Mouse (Mus musculus): Measurements from ENCODE around the gene Tpm3. TPM values are rescaled to one million over a fixed set of nuclear protein-coding genes. Genes with fewer than 3 reads are reported as not detected.

Gene Tpm3
- polyA plus RNA-seq, 1 experiment from 2014 or later: 162 TPM

- no peak overlapping the region for H3K4me2 ChIP-seq (ENCODE audit: low read depth, low read length)
These were observed 64.2 kb downstream of the Tpm3 start for GRCm38 (mm10) chr3:90136660-90137059.

GRCm38 (mm10) chr3:90137606-90138005, 65.2 kb downstream of the Tpm3 start:
- Histone ChIP-seq H3K27ac (ENCODE audit: low read length) (no peak overlapping the region), H3K4me1 (ENCODE audit: control insufficient read depth, low read depth, low read length) (no peaks in the 10 kb centered on the region), H3K9ac (ENCODE audit: low read depth, low read length) (no peak overlapping the region), H3K9me3 (replicated peaks; ENCODE audit: control insufficient read depth, low read length) (no peaks in the 10 kb centered on the region), H3K27me3 (ENCODE audit: control insufficient read depth, insufficient read depth, low read depth, low read length) (no peaks in the 10 kb centered on the region), H3K36me3 (ENCODE audit: control insufficient read depth, insufficient read depth) (no peaks in the 10 kb centered on the region), H3K4me2 (ENCODE audit: low read depth, low read length) (no peak overlapping the region), H3K4me3 (ENCODE audit: low read depth, low read length) (no peak overlapping the region)
- 67% methylated on average over 1 of the region's 1 CpGs for WGBS (ENCODE audit: insufficient replicate concordance)
- ATAC-seq (ENCODE audit: low read depth): no peak

More at GRCm38 (mm10) chr3:90136660-90137059, 64.2 kb downstream of the Tpm3 start:
- Histone ChIP-seq H3K36me3 (ENCODE audit: control insufficient read depth, insufficient read depth) (no peaks in the 10 kb centered on the region), H3K9ac (ENCODE audit: low read depth, low read length) (no peak overlapping the region), H3K27me3 (ENCODE audit: control insufficient read depth, insufficient read depth, low read depth, low read length) (no peaks in the 10 kb centered on the region), H3K4me1 (ENCODE audit: control insufficient read depth, low read depth, low read length) (no peaks in the 10 kb centered on the region), H3K9me3 (replicated peaks; ENCODE audit: control insufficient read depth, low read length) (no peaks in the 10 kb centered on the region), H3K4me3 (ENCODE audit: low read depth, low read length) (no peak overlapping the region), H3K27ac (ENCODE audit: low read length) (no peak overlapping the region)
- 49% methylated on average over 13 of the region's 13 CpGs for WGBS (ENCODE audit: insufficient replicate concordance)
- ATAC-seq (ENCODE audit: low read depth): no peak

GRCm38 (mm10) chr3:90139962-90140361, 67.5 kb downstream of the Tpm3 start:
- no peak overlapping the region for H3K4me2 ChIP-seq (ENCODE audit: low read depth, low read length)
- H3K9me3 ChIP-seq (replicated peaks; ENCODE audit: control insufficient read depth, low read length): no peaks in the 10 kb centered on the region
- no peaks in the 10 kb centered on the region for H3K4me1 ChIP-seq (ENCODE audit: control insufficient read depth, low read depth, low read length)
- ATAC-seq (ENCODE audit: low read depth): no peak
- 74% methylated on average over 3 of the region's 3 CpGs for WGBS (ENCODE audit: insufficient replicate concordance)
- no peak overlapping the region for H3K4me3 ChIP-seq (ENCODE audit: low read depth, low read length)
- H3K27me3 ChIP-seq (ENCODE audit: control insufficient read depth, insufficient read depth, low read depth, low read length): no peaks in the 10 kb centered on the region
- no peak overlapping the region for H3K27ac ChIP-seq (ENCODE audit: low read length)
- no peak overlapping the region for H3K9ac ChIP-seq (ENCODE audit: low read depth, low read length)
- H3K36me3 ChIP-seq (ENCODE audit: control insufficient read depth, insufficient read depth): no peaks in the 10 kb centered on the region

GRCm38 (mm10) chr3:90145461-90145860, 73.0 kb downstream of the Tpm3 start:
- Histone ChIP-seq H3K9ac (ENCODE audit: low read depth, low read length) (no peak overlapping the region), H3K4me2 (ENCODE audit: low read depth, low read length) (no peak overlapping the region), H3K9me3 (replicated peaks; ENCODE audit: control insufficient read depth, low read length) (no peaks in the 10 kb centered on the region), H3K4me1 (ENCODE audit: control insufficient read depth, low read depth, low read length) (no peaks in the 10 kb centered on the region), H3K36me3 (ENCODE audit: control insufficient read depth, insufficient read depth) (no peaks in the 10 kb centered on the region), H3K4me3 (ENCODE audit: low read depth, low read length) (no peak overlapping the region), H3K27me3 (ENCODE audit: control insufficient read depth, insufficient read depth, low read depth, low read length) (no peaks in the 10 kb centered on the region), H3K27ac (ENCODE audit: low read length) (no peak overlapping the region)
- no peak for ATAC-seq (ENCODE audit: low read depth)
- 49% methylated on average over 3 of the region's 3 CpGs for WGBS (ENCODE audit: insufficient replicate concordance)

GRCm38 (mm10) chr3:90146651-90147050, 74.2 kb downstream of the Tpm3 start:
- Histone ChIP-seq H3K27ac (ENCODE audit: low read length) (no peak overlapping the region), H3K9ac (ENCODE audit: low read depth, low read length) (no peak overlapping the region), H3K4me1 (ENCODE audit: control insufficient read depth, low read depth, low read length) (no peaks in the 10 kb centered on the region), H3K36me3 (ENCODE audit: control insufficient read depth, insufficient read depth) (no peaks in the 10 kb centered on the region), H3K4me2 (ENCODE audit: low read depth, low read length) (no peak overlapping the region), H3K4me3 (ENCODE audit: low read depth, low read length) (no peak overlapping the region), H3K27me3 (ENCODE audit: control insufficient read depth, insufficient read depth, low read depth, low read length) (no peaks in the 10 kb centered on the region), H3K9me3 (replicated peaks; ENCODE audit: control insufficient read depth, low read length) (no peaks in the 10 kb centered on the region)
- ATAC-seq (ENCODE audit: low read depth): no peak
- 78% methylated on average over 1 of the region's 1 CpGs for WGBS (ENCODE audit: insufficient replicate concordance)

MicroRNA genes within 50 kb of the gene (microRNA counts, 519-probe panel; counts per million panel counts)
- microRNA mmu-miR-190b: 3,030 counts per million, percentile 83 among the panel's probes with 10 or more counts

Small RNA genes within 50 kb of the gene (microRNA-seq; reads per million reads assigned to microRNA genes)
- 8.4 reads per million, percentile 24 among the genes with 10 or more reads in this experiment for gene Mir190b

Other genes starting within 250 kb of the Tpm3 start
- gene She, start 241.3 kb upstream of the Tpm3 start, polyA plus RNA-seq (2015; fragmentation: Nextera tagmentation; extraction: Ambion mirVana): 0.90 and 1.1 TPM in 2 replicates
- gene Il6ra, start 159.5 kb upstream of the Tpm3 start, polyA plus RNA-seq (2015; fragmentation: Nextera tagmentation; extraction: Ambion mirVana): 5.9 and 7.1 TPM in 2 replicates
- gene Atp8b2, start 109.1 kb upstream of the Tpm3 start, polyA plus RNA-seq (2015; fragmentation: Nextera tagmentation; extraction: Ambion mirVana): 1.9 and 2.0 TPM in 2 replicates
- gene Hax1, start 73.9 kb upstream of the Tpm3 start, polyA plus RNA-seq (2015; fragmentation: Nextera tagmentation; extraction: Ambion mirVana): 121 and 123 TPM in 2 replicates
- 76.1 and 76.3 TPM in 2 replicates for gene 4933434E20Rik, start 21.0 kb upstream of the Tpm3 start, polyA plus RNA-seq (2015; fragmentation: Nextera tagmentation; extraction: Ambion mirVana)
- gene Ubap2l, start 20.0 kb upstream of the Tpm3 start, polyA plus RNA-seq (2015; fragmentation: Nextera tagmentation; extraction: Ambion mirVana): 57.4 and 64.4 TPM in 2 replicates
- 0.04 and 0.06 TPM in 2 replicates for gene Nup210l, start 31.5 kb downstream of the Tpm3 start, polyA plus RNA-seq (2015; fragmentation: Nextera tagmentation; extraction: Ambion mirVana)
- 555 and 627 TPM in 2 replicates for gene Rps27, start 141.0 kb downstream of the Tpm3 start, polyA plus RNA-seq (2015; fragmentation: Nextera tagmentation; extraction: Ambion mirVana)
- gene Rab13, start 141.0 kb downstream of the Tpm3 start, polyA plus RNA-seq (2015; fragmentation: Nextera tagmentation; extraction: Ambion mirVana): 3.8 and 4.1 TPM in 2 replicates
- gene Jtb, start 158.9 kb downstream of the Tpm3 start, polyA plus RNA-seq (2015; fragmentation: Nextera tagmentation; extraction: Ambion mirVana): 35.7 and 37.7 TPM in 2 replicates
- 0.35 and 0.41 TPM in 2 replicates for gene Creb3l4, start 170.9 kb downstream of the Tpm3 start, polyA plus RNA-seq (2015; fragmentation: Nextera tagmentation; extraction: Ambion mirVana)
- gene Slc39a1, start 175.5 kb downstream of the Tpm3 start, polyA plus RNA-seq (2015; fragmentation: Nextera tagmentation; extraction: Ambion mirVana): 30.0 and 33.5 TPM in 2 replicates
- 5.2 and 6.9 TPM in 2 replicates for gene Crtc2, start 181.5 kb downstream of the Tpm3 start, polyA plus RNA-seq (2015; fragmentation: Nextera tagmentation; extraction: Ambion mirVana)
- gene Dennd4b, start 192.5 kb downstream of the Tpm3 start, polyA plus RNA-seq (2015; fragmentation: Nextera tagmentation; extraction: Ambion mirVana): 2.3 and 2.8 TPM in 2 replicates
- gene Gatad2b, start 220.5 kb downstream of the Tpm3 start, polyA plus RNA-seq (2015; fragmentation: Nextera tagmentation; extraction: Ambion mirVana): 3.2 and 3.9 TPM in 2 replicates